Mouse (Mus musculus) bone marrow, adult 2 months (tissue): ENCODE data around the gene Rec8. TPM values are rescaled to one million over a fixed set of nuclear protein-coding genes. Genes with fewer than 3 reads are reported as not detected.

Experiments used
- H3K27ac ChIP-seq: fragments of 200-500 bp; 2 replicates; pipeline ENCODE4 v1.5.1; 2012; ENCODE audit warnings: low read depth, mild to moderate bottlenecking, control low read depth, inconsistent platforms, low read length; ENCODE audit not compliant: control insufficient read depth, poor library complexity, insufficient read depth
- H3K4me1 ChIP-seq: fragments of 200-500 bp; 2 replicates; pipeline ENCODE4 v1.6.1; 2011; ENCODE audit warnings: low read length; ENCODE audit not compliant: control insufficient read depth, insufficient read depth
- H3K4me3 ChIP-seq: fragments of 200-500 bp; replicated peaks from 2 replicates; pipeline ENCODE3; 2011; ENCODE audit warnings: mild to moderate bottlenecking, low read depth, low read length, control low read depth; ENCODE audit not compliant: control insufficient read depth
- CTCF ChIP-seq: fragments of 200-500 bp; IDR thresholded peaks from 2 replicates; pipeline ENCODE4 v1.5.1; 2011; ENCODE audit warnings: low read length, control low read depth; ENCODE audit not compliant: control insufficient read depth, insufficient read depth
- POLR2A ChIP-seq: fragments of 200-500 bp; IDR thresholded peaks from 2 replicates; pipeline ENCODE4 v1.6.1; 2011; ENCODE audit warnings: low read depth, mild to moderate bottlenecking, control low read depth, low read length, borderline replicate concordance; ENCODE audit not compliant: control insufficient read depth
- WGBS: fragments of 180-500 bp; shearing (Covaris S2); methylation state at CpG from one replicate; pipeline ENCODE4 v1.1.7; 2018; 5-methylcytosine and 5-hydroxymethylcytosine counted together
- polyA plus RNA-seq: library from polyadenylated mRNA; stranded (reverse); fragments of >200 nt; gene quantifications from 2 replicates; pipeline ENCODE4 v1.2.4, GENCODE M21; 2011; ENCODE audit warnings: low replicate concordance; ENCODE audit not compliant: missing spikeins, insufficient read depth, insufficient read length

The Rec8 gene
- polyA plus RNA-seq, 1 experiment: 28.5 TPM

DNA sequence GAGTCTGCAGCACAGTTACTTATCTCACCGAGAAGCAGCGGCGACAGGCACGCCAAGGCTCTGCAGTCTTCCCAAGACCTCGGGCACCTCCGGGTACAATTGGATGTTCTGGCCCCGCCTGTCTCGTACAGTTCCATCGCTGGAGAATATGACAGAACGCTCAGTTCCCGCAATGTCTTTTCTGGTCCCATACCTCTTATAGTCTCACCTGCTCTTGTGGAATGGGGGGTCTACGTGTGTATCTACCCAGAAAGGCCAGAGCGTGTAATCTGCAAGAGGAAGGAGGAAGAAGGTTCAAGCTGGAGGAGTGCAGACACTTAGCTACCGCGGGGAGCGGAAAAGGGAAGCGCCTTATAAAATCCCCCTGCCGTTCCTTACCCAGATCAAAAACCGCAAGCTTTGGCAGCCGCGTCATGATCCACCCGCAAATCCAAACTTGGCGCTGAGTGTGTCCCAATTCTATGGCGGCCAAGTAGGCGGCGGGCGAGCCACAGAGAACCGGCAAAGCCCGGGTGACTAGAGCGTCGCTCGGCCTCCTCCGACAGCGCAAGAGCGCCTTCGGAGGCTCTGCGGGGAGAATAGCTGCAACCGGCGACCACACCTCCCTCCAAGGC, 42.2 kb downstream of the Rec8 start, which contains the start of gene Mdp1:
Mdp1 (minus strand) TSS at position 549 of the 614 bp plus-strand sequence.
- no peaks in the 10 kb centered on the region for H3K4me1 ChIP-seq
- TF ChIP-seq CTCF (peak; percentile 49; the same call in 1 of the 2 replicates), POLR2A (peak; percentile 73; the same call in 1 of the 2 replicates)
- under 1% methylated on average over 39 of the region's 39 CpGs for WGBS
- H3K4me3 ChIP-seq: peak within 1 kb of the TSS; percentile 76
- peak within 1 kb of the TSS; percentile 69 for H3K27ac ChIP-seq

DNA sequence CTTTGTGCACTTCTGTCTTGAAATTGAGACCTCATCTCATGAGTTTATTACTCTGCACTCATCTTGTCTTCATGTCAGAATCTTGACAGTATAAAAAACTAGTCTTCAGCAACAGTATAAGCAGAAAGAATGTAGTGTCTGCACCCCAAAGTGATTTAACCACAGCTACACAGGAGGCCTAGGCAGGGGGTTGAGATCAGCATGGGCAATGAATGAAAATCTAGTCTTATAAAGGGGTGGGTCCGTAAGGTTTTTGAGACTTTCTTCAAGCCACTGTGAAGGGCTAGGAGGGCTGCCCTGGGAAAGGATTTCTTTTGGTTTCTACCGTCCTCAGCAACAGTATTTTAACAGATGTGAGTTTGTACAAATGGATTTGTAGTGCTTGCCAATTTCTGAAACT, 42.8 kb downstream of the Rec8 start:
- TF ChIP-seq CTCF (no peak), POLR2A (no peak)
- Histone ChIP-seq H3K4me3 (peak overlapping the region; percentile 76), H3K27ac (0 out of 2 replicates have a peak overlapping the region, but pooled peaks have one; percentile 69), H3K4me1 (no peaks in the 10 kb centered on the region)
- WGBS: 60% methylated on average over 2 of the region's 2 CpGs

DNA sequence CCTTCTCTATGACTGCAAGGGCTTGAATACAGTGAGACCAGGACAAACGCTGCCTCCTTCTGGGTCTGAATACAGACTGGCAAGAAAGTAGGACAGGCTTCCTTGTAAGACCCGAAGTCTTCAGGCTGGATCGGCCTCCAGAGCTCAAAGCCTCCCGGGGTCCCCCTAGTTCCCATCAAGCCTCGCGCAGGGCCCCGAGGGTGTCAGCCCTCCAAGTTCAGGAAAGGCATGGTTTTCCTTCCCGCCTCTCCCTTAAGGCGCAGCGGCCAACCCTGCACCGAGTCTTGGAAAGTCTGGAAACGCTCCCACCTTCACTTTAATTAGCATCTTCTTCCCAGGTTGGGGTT, 53.6 kb downstream of the Rec8 start:
- peak overlapping the region; percentile 80 for H3K27ac ChIP-seq
- TF ChIP-seq CTCF (no peak), POLR2A (no peak)
- H3K4me1 ChIP-seq: no peaks in the 10 kb centered on the region; the same call in 1 of the 2 replicates
- WGBS: under 1% methylated on average over 12 of the region's 12 CpGs
- H3K4me3 ChIP-seq: peak overlapping the region; percentile 75

DNA sequence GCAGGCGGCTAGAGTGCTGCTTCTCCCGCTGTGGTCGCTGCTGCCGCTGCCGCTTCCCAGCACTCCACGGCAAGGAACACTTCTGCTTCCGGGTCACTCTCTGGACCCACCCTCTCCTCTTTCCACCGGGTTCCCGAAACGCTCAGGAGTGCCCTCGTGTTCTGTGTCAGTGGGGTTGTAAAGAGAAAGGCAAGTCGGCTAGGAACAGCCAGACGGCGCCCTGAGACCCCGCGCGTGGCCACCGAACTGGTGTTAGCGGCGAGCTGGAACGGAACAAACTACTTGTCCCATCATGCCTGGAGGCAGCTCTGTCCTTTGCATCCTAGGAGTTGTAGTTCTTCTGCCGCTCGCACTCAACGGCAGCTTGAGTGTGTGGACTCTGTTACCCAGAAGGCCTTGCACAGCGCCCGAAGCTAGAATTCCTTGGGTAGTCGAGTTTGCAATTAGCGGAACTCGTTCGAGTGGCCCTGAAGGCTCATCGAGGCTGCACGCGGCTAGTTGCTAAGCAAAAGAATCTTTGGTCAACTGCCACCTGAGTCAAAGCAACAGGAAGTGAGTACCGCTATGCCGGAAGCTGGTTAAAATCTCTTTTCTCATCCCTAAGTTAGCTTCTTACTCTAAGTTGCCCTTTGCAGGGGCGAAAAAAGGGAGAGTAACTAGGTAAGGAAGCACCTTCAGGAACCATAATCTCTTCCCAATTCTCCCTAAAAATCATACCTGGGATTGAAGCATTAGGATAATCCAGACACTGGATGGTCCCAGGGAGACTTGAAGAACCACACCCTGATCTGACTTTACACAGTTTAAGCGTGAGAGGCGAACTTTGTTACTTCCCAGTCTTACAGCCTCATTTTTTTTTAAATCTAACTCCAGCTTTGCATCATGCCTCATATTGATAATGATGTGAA, 54.2 kb downstream of the Rec8 start, which contains the start of the genes Gmpr2 and Nedd8:
Gmpr2 (plus strand) TSS at position 109 of the 908 bp plus-strand sequence.
Nedd8 (minus strand) TSS at position 292 of the 908 bp plus-strand sequence.
- Histone ChIP-seq H3K4me1 (no peaks in the 10 kb centered on the region; the same call in 1 of the 2 replicates), H3K4me3 (peak within 1 kb of the TSS; percentile 75), H3K27ac (peak within 1 kb of the TSS; percentile 80)
- under 1% methylated on average over 38 of the region's 38 CpGs for WGBS
- peak; percentile 63; the same call in 1 of the 2 replicates for TF ChIP-seq POLR2A
- TF ChIP-seq CTCF: 0 out of 2 replicates have a peak, but pooled peaks have one; percentile 7

DNA sequence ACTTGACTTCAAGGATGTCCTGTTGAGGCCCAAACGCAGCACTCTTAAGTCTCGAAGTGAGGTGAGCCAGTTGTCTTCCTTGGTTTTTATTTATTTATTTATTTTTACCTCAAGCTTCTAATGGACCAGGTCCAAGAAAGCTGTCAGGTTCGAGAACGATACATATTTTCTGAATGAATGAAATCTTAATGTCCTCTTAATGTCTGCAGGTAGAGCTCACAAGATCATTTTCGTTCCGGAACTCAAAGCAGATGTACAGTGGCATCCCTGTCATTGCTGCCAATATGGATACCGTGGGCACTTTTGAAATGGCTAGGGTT, 54.9 kb downstream of the Rec8 start:
- Histone ChIP-seq H3K27ac (no peak overlapping the region), H3K4me3 (peak overlapping the region; percentile 75), H3K4me1 (no peaks in the 10 kb centered on the region; the same call in 1 of the 2 replicates)
- WGBS: 53% methylated on average over 7 of the region's 7 CpGs
- TF ChIP-seq CTCF: no peak
- no peak for TF ChIP-seq POLR2A

Other genes starting within 250 kb of the Rec8 start
- gene Dhrs4, start 139.3 kb upstream of the Rec8 start, polyA plus RNA-seq: 39.2 and 47.3 TPM in 2 replicates
- gene Carmil3, start 127.4 kb upstream of the Rec8 start, polyA plus RNA-seq: 0.79 and 3.5 TPM in 2 replicates
- gene Cpne6, start 107.6 kb upstream of the Rec8 start, polyA plus RNA-seq: not detected in 2 replicates
- 0.25 and 0.70 TPM in 2 replicates for gene Nrl, start 93.1 kb upstream of the Rec8 start, polyA plus RNA-seq
- 42.6 and 60.8 TPM in 2 replicates for gene Pck2, start 77.8 kb upstream of the Rec8 start, polyA plus RNA-seq
- gene Dcaf11, start 58.0 kb upstream of the Rec8 start, polyA plus RNA-seq: 26.4 and 42.3 TPM in 2 replicates
- gene A730061H03Rik, start 57.6 kb upstream of the Rec8 start, polyA plus RNA-seq: not detected in 2 replicates
- gene Fitm1, start 42.4 kb upstream of the Rec8 start, polyA plus RNA-seq: not detected in 2 replicates
- 187 and 268 TPM in 2 replicates for gene Psme1, start 39.9 kb upstream of the Rec8 start, polyA plus RNA-seq
- 12.3 and 48.5 TPM in 2 replicates for gene Emc9, start 32.7 kb upstream of the Rec8 start, polyA plus RNA-seq
- 152 and 175 TPM in 2 replicates for gene Psme2, start 26.9 kb upstream of the Rec8 start, polyA plus RNA-seq
- 79.5 and 160 TPM in 2 replicates for gene Rnf31, start 26.3 kb upstream of the Rec8 start, polyA plus RNA-seq
- 60.8 and 84.3 TPM in 2 replicates for gene Irf9, start 14.5 kb upstream of the Rec8 start, polyA plus RNA-seq
- 24.9 and 49.5 TPM in 2 replicates for gene Ipo4, start 17.9 kb downstream of the Rec8 start, polyA plus RNA-seq
- 2.0 and 5.8 TPM in 2 replicates for gene Gm49378, start 19.9 kb downstream of the Rec8 start, polyA plus RNA-seq
- 37.9 and 46.7 TPM in 2 replicates for gene Tm9sf1, start 25.8 kb downstream of the Rec8 start, polyA plus RNA-seq
- 0.77 and 4.0 TPM in 2 replicates for gene Tssk4, start 32.1 kb downstream of the Rec8 start, polyA plus RNA-seq
- gene Mdp1, start 42.5 kb downstream of the Rec8 start, polyA plus RNA-seq: 23.2 and 50.4 TPM in 2 replicates
- 7.3 and 18.3 TPM in 2 replicates for gene Gmpr2, start 53.9 kb downstream of the Rec8 start, polyA plus RNA-seq
- gene Nedd8, start 54.1 kb downstream of the Rec8 start, polyA plus RNA-seq: 173 and 183 TPM in 2 replicates
- gene Tinf2, start 63.8 kb downstream of the Rec8 start, polyA plus RNA-seq: 25.4 and 38.1 TPM in 2 replicates
- gene Tgm1, start 95.9 kb downstream of the Rec8 start, polyA plus RNA-seq: 1.1 and 5.1 TPM in 2 replicates
- 16.0 and 24.5 TPM in 2 replicates for gene Rabggta, start 104.2 kb downstream of the Rec8 start, polyA plus RNA-seq
- 24.4 and 25.9 TPM in 2 replicates for gene Dhrs1, start 127.7 kb downstream of the Rec8 start, polyA plus RNA-seq
- gene Nop9, start 127.7 kb downstream of the Rec8 start, polyA plus RNA-seq: 14.3 and 14.5 TPM in 2 replicates
- gene Cideb, start 140.4 kb downstream of the Rec8 start, polyA plus RNA-seq: 1.6 TPM in 1 of 2 replicates, not detected in the other
- 2.8 and 6.5 TPM in 2 replicates for gene Ltb4r2, start 143.4 kb downstream of the Rec8 start, polyA plus RNA-seq
- gene Ltb4r1, start 147.9 kb downstream of the Rec8 start, polyA plus RNA-seq: 34.1 and 77.0 TPM in 2 replicates
- gene Adcy4, start 166.1 kb downstream of the Rec8 start, polyA plus RNA-seq: 2.3 and 4.7 TPM in 2 replicates
- gene Ripk3, start 170.8 kb downstream of the Rec8 start, polyA plus RNA-seq: 27.7 and 38.9 TPM in 2 replicates
- gene Nfatc4, start 205.1 kb downstream of the Rec8 start, polyA plus RNA-seq: 4.0 and 5.6 TPM in 2 replicates
- gene Nynrin, start 236.0 kb downstream of the Rec8 start, polyA plus RNA-seq: 0.93 and 1.3 TPM in 2 replicates